Mouse (Mus musculus): Measurements from ENCODE around the gene Pik3r1.

GRCm38 (mm10) chr13:101746012-101746595, 21.9 kb downstream of the Pik3r1 start:
- TF ChIP-seq CTCF (IDR thresholded peaks at IDR 0.05; ENCODE audit: extremely low read depth, insufficient read length, insufficient replicate concordance, low read depth, low read length) (no peak), POLR2A (IDR thresholded peaks at IDR 0.05; ENCODE audit: low read depth, low read length) (no peak)

All from small intestine, adult 2 months (tissue).